ENCODE assay signal across 9 mouse cellular contexts in genomic region chr5:97834770-97835169, GRCm38 (mm10).
DNase-seq lines count a peak whose midpoint lies in the region; ATAC-seq and TF ChIP-seq lines count a peak whose summit lies in the region.
"Had no signal": no experiment of that assay in that cellular context is flagged by ENCODE, and none has a peak within 500 bp of the region (broad histone marks: within the 10 kb centered on the region; RNA-seq: fewer than 3 reads in every experiment).

No protein-coding gene starts in this region.

- H3K4me1 ChIP-seq in lung, embryonic 14.5 days (ENCODE audit: insufficient read depth), result peaks cover 4% of the 10 kb centered on the region; the same call in 1 of the 2 replicates
- H3K4me1 ChIP-seq in forebrain, embryonic 13.5 days, result no peaks in the 10 kb centered on the region
- H3K4me1 ChIP-seq in midbrain, postnatal 0 days (ENCODE audit: insufficient read depth, low read length), result no peaks in the 10 kb centered on the region

- H3K9me3 ChIP-seq in lung, embryonic 14.5 days (ENCODE audit: low read depth, low read length), result no peaks in the 10 kb centered on the region
- H3K9me3 ChIP-seq in forebrain, embryonic 13.5 days (replicated peaks), result no peaks in the 10 kb centered on the region
- H3K9me3 ChIP-seq in midbrain, postnatal 0 days (ENCODE audit: low read length), result no peaks in the 10 kb centered on the region
- H3K9me3 ChIP-seq: embryonic facial prominence, embryonic 13.5 days had no signal

- no peak overlapping the region for H3K27ac ChIP-seq in lung, embryonic 14.5 days (ENCODE audit: low read depth)
- H3K27ac ChIP-seq in forebrain, embryonic 13.5 days, result no peak overlapping the region
- no peak overlapping the region for H3K27ac ChIP-seq in midbrain, postnatal 0 days (ENCODE audit: low read depth, low read length)
- H3K27ac ChIP-seq: embryonic facial prominence, embryonic 13.5 days had no signal

- 32% methylated on average over 1 of the region's 1 CpGs for WGBS in lung, embryonic 14.5 days
- WGBS in forebrain, embryonic 13.5 days, result 57% methylated on average over 1 of the region's 1 CpGs
- WGBS in midbrain, postnatal 0 days, result 79% methylated on average over 1 of the region's 1 CpGs

- no peak overlapping the region for H3K9ac ChIP-seq in lung, embryonic 14.5 days
- H3K9ac ChIP-seq in forebrain, embryonic 13.5 days, result no peak overlapping the region
- no peak overlapping the region for H3K9ac ChIP-seq in midbrain, postnatal 0 days (replicated peaks; ENCODE audit: low read length, poor library complexity, severe bottlenecking)
- H3K9ac ChIP-seq: embryonic facial prominence, embryonic 13.5 days had no signal

- no peak overlapping the region for H3K4me2 ChIP-seq in lung, embryonic 14.5 days
- H3K4me2 ChIP-seq in forebrain, embryonic 13.5 days, result no peak overlapping the region
- H3K4me2 ChIP-seq in midbrain, postnatal 0 days (ENCODE audit: low read depth, low read length, poor library complexity, severe bottlenecking), result no peak overlapping the region
- H3K4me2 ChIP-seq: embryonic facial prominence, embryonic 13.5 days had no signal

- no peak for TF ChIP-seq CTCF in lung, embryonic 14.5 days (IDR thresholded peaks at IDR 0.05; ENCODE audit: low read depth)
- TF ChIP-seq CTCF in midbrain, postnatal 0 days (IDR thresholded peaks at IDR 0.05), result no peak

- intact Hi-C loops in left cerebral cortex, postnatal 36 days (cut with DNase I), result loop anchor here (5.0 kb wide), 1 partner anchor 993 kb away; no protein-coding TSS in a partner anchor

- no peaks in the 10 kb centered on the region for H3K36me3 ChIP-seq in lung, embryonic 14.5 days (ENCODE audit: insufficient read depth)
- no peaks in the 10 kb centered on the region for H3K36me3 ChIP-seq in forebrain, embryonic 13.5 days (ENCODE audit: poor library complexity, severe bottlenecking)
- H3K36me3 ChIP-seq in midbrain, postnatal 0 days (ENCODE audit: insufficient read depth, low read length), result no peaks in the 10 kb centered on the region
- H3K36me3 ChIP-seq: embryonic facial prominence, embryonic 13.5 days had no signal

- H3K27me3 ChIP-seq in lung, embryonic 14.5 days (ENCODE audit: insufficient read depth, low read length), result no peaks in the 10 kb centered on the region
- no peaks in the 10 kb centered on the region for H3K27me3 ChIP-seq in forebrain, embryonic 13.5 days
- H3K27me3 ChIP-seq in midbrain, postnatal 0 days (ENCODE audit: insufficient read depth, low read length), result no peaks in the 10 kb centered on the region
- H3K27me3 ChIP-seq: embryonic facial prominence, embryonic 13.5 days had no signal

- no peak overlapping the region for H3K4me3 ChIP-seq in lung, embryonic 14.5 days (ENCODE audit: low read depth, low read length)
- H3K4me3 ChIP-seq in forebrain, embryonic 13.5 days, result no peak overlapping the region
- no peak overlapping the region for H3K4me3 ChIP-seq in midbrain, postnatal 0 days (ENCODE audit: low read depth, low read length)
- H3K4me3 ChIP-seq: embryonic facial prominence, embryonic 13.5 days had no signal

- peak; percentile 91 for ATAC-seq in granulocyte monocyte progenitor cell, adult 5-6 weeks (replicated peaks; ENCODE audit: poor library complexity, severe bottlenecking)
- ATAC-seq in lung, embryonic 14.5 days (ENCODE audit: insufficient read depth), result peak; percentile 84
- no peak for ATAC-seq in forebrain, embryonic 13.5 days
- no peak for ATAC-seq in midbrain, postnatal 0 days (ENCODE audit: low FRiP score)

- DNase-seq in urinary bladder, postnatal 14 days (ENCODE audit: low spot score), result peak; percentile 64
- DNase-seq in urinary bladder, adult 2 months (ENCODE audit: low spot score), result no peak
- DNase-seq in lung, embryonic 14.5 days, result peak; percentile 87
- no peak for DNase-seq in left cerebral cortex, postnatal 36 days (ENCODE audit: low spot score in 2 of 2)
- no peak for DNase-seq in thymus, adult 18-20 months
- DNase-seq in midbrain, postnatal 0 days (ENCODE audit: low spot score), result no peak

Comparison
In these comparisons a context has a peak if more than half of its experiments do, and no peak if none do; other contexts are left out.
1. DNase-seq: peak in urinary bladder, postnatal 14 days (single experiment) and lung, embryonic 14.5 days (single experiment); none in urinary bladder, adult 2 months (single experiment), left cerebral cortex, postnatal 36 days (0 of 2), thymus, adult 18-20 months (0 of 2) and midbrain, postnatal 0 days (single experiment).
2. ATAC-seq: peak in granulocyte monocyte progenitor cell, adult 5-6 weeks (single experiment) and lung, embryonic 14.5 days (single experiment); none in forebrain, embryonic 13.5 days (single experiment) and midbrain, postnatal 0 days (single experiment).